Mouse (Mus musculus) MEL (cell line): Measurements from ENCODE around the gene St8sia6. TPM values are rescaled to one million over a fixed set of nuclear protein-coding genes. Genes with fewer than 3 reads are reported as not detected.

Source experiments
- DNase-seq: peaks from one replicate; pipeline ENCODE4 v3.0.0; 2011; ENCODE audit warnings: low read depth, low spot score
- H3K27ac ChIP-seq: 2 replicates; pipeline ENCODE4 v1.5.1; 2012; ENCODE audit warnings: low read depth, mild to moderate bottlenecking, control low read depth, low read length, moderate library complexity; ENCODE audit not compliant: control insufficient read depth
- H3K27me3 ChIP-seq, 2 experiments: fragments of 150-350 bp in 1 of 2; sonication (generic) in 1 of 2; 2 replicates each; pipeline ENCODE4 v1.6.1; 2012; ENCODE audit warnings: low read length in 2 of 2, mild to moderate bottlenecking in 2 of 2, improper control_type of control experiment in 1 of 2, moderate library complexity in 1 of 2; ENCODE audit not compliant: insufficient read depth in 2 of 2, control insufficient read depth in 1 of 2
- H3K36me3 ChIP-seq, 2 experiments: 2 replicates each; pipeline ENCODE4 v1.6.1; 2012 to 2014; ENCODE audit warnings: low read length in 2 of 2, improper control_type of control experiment in 1 of 2, inconsistent platforms in 1 of 2, mild to moderate bottlenecking in 1 of 2; ENCODE audit not compliant: insufficient read depth in 2 of 2, control insufficient read depth in 1 of 2
- H3K4me1 ChIP-seq, 2 experiments: fragments of 150-350 bp in 1 of 2; sonication (generic) in 1 of 2; 2 replicates each; pipeline ENCODE4 v1.6.1; 2012; ENCODE audit warnings: low read length in 2 of 2, improper control_type of control experiment in 1 of 2, mild to moderate bottlenecking in 1 of 2; ENCODE audit not compliant: insufficient read depth in 2 of 2, control insufficient read depth in 1 of 2
- H3K4me3 ChIP-seq, 2 experiments: fragments of 150-350 bp in 1 of 2; sonication (generic) in 1 of 2; 2 replicates each; pipeline ENCODE4 v1.5.1; 2012; ENCODE audit warnings: low read depth in 2 of 2, low read length in 2 of 2, mild to moderate bottlenecking in 2 of 2, moderate library complexity in 2 of 2, control low read depth in 1 of 2, improper control_type of control experiment in 1 of 2; ENCODE audit not compliant: control insufficient read depth in 1 of 2, insufficient read depth in 1 of 2
- H3K79me2 ChIP-seq: 2 replicates; pipeline ENCODE4 v1.6.1; 2012; ENCODE audit warnings: mild to moderate bottlenecking, low read length, moderate library complexity; ENCODE audit not compliant: control insufficient read depth, poor library complexity, insufficient read depth
- H3K9ac ChIP-seq: 2 replicates; pipeline ENCODE4 v1.6.1; 2012; ENCODE audit warnings: low read depth, mild to moderate bottlenecking, control low read depth, low read length, moderate library complexity; ENCODE audit not compliant: control insufficient read depth, poor library complexity, severe bottlenecking
- H3K9me3 ChIP-seq: fragments of 150-350 bp; sonication (generic); replicated peaks from 2 replicates; pipeline ENCODE4 v1.6.1; 2012; ENCODE audit warnings: mild to moderate bottlenecking, low read length, improper control_type of control experiment, moderate library complexity; ENCODE audit not compliant: insufficient read depth
- BHLHE40 ChIP-seq: IDR thresholded peaks from 2 replicates; pipeline ENCODE4 v1.6.1; 2012; ENCODE audit warnings: low read depth, mild to moderate bottlenecking, inconsistent platforms, low read length, improper control_type of control experiment, borderline replicate concordance
- CHD1 ChIP-seq: IDR thresholded peaks from 2 replicates; pipeline ENCODE4 v1.6.1; 2012; ENCODE audit warnings: low read depth, mild to moderate bottlenecking, inconsistent platforms, low read length, improper control_type of control experiment
- CTCF ChIP-seq, 3 experiments: IDR thresholded peaks in 2 of 3; conservative IDR thresholded peaks in 1 of 3; 2 replicates each; pipeline ENCODE4 v1.5.1; 2011 to 2012; ENCODE audit warnings: low read length in 3 of 3, low read depth in 2 of 3, mild to moderate bottlenecking in 2 of 3, improper control_type of control experiment in 1 of 3, inconsistent platforms in 1 of 3, mixed read lengths in 1 of 3, moderate library complexity in 1 of 3; ENCODE audit not compliant: control insufficient read depth in 1 of 3, insufficient read depth in 1 of 3, poor library complexity in 1 of 3, severe bottlenecking in 1 of 3
- ELF1 ChIP-seq: IDR thresholded peaks from 2 replicates; pipeline ENCODE4 v1.6.1; 2014; ENCODE audit warnings: low read depth, mild to moderate bottlenecking, inconsistent platforms, low read length, improper control_type of control experiment, moderate library complexity
- EP300 ChIP-seq, 2 experiments: IDR thresholded peaks; 2 replicates each; pipeline ENCODE4 v1.6.1; 2011; ENCODE audit warnings: improper control_type of control experiment in 2 of 2, low read length in 2 of 2, low read depth in 1 of 2, mild to moderate bottlenecking in 1 of 2
- ETS1 ChIP-seq: IDR thresholded peaks from 2 replicates; pipeline ENCODE4 v1.6.1; 2012; ENCODE audit warnings: low read depth, mild to moderate bottlenecking, inconsistent platforms, low read length, improper control_type of control experiment, moderate library complexity
- GATA1 ChIP-seq: IDR thresholded peaks from 2 replicates; pipeline ENCODE4 v1.6.1; 2011; ENCODE audit warnings: low read depth, low read length, improper control_type of control experiment
- MXI1 ChIP-seq: IDR thresholded peaks from 2 replicates; pipeline ENCODE4 v1.6.1; 2011; ENCODE audit warnings: mild to moderate bottlenecking, low read depth, low read length, improper control_type of control experiment
- MYB ChIP-seq: IDR thresholded peaks from 2 replicates; pipeline ENCODE4 v1.6.1; 2011; ENCODE audit warnings: mild to moderate bottlenecking, low read depth, low read length, improper control_type of control experiment
- MYC ChIP-seq: IDR thresholded peaks from 2 replicates; pipeline ENCODE4 v1.6.1; 2011; ENCODE audit warnings: low read depth, mild to moderate bottlenecking, low read length, improper control_type of control experiment, moderate library complexity
- NELFE ChIP-seq: IDR thresholded peaks from 2 replicates; pipeline ENCODE4 v1.6.1; 2011; ENCODE audit warnings: low read depth, low read length, improper control_type of control experiment
- POLR2A ChIP-seq, 2 experiments: IDR thresholded peaks; 2 replicates each; pipeline ENCODE4 v1.6.1; 2011 to 2012; ENCODE audit warnings: low read length in 2 of 2, mild to moderate bottlenecking in 2 of 2, control low read depth in 1 of 2, improper control_type of control experiment in 1 of 2, low read depth in 1 of 2, moderate library complexity in 1 of 2; ENCODE audit not compliant: control insufficient read depth in 1 of 2, insufficient read depth in 1 of 2, poor library complexity in 1 of 2
- POLR2AphosphoS2 ChIP-seq: IDR thresholded peaks from 2 replicates; pipeline ENCODE4 v1.6.1; 2011; ENCODE audit warnings: low read length, improper control_type of control experiment
- RAD21 ChIP-seq: IDR thresholded peaks from 2 replicates; pipeline ENCODE4 v1.6.1; 2011; ENCODE audit warnings: mild to moderate bottlenecking, low read depth, low read length, improper control_type of control experiment
- RCOR1 ChIP-seq: IDR thresholded peaks from 2 replicates; pipeline ENCODE4 v1.6.1; 2012; ENCODE audit warnings: low read depth, mild to moderate bottlenecking, inconsistent platforms, low read length, improper control_type of control experiment
- SIN3A ChIP-seq: IDR thresholded peaks from 2 replicates; pipeline ENCODE4 v1.6.1; 2012; ENCODE audit warnings: low read length, improper control_type of control experiment, inconsistent platforms
- SMC3 ChIP-seq: IDR thresholded peaks from 2 replicates; pipeline ENCODE4 v1.6.1; 2011; ENCODE audit warnings: low read depth, low read length, improper control_type of control experiment
- TAL1 ChIP-seq: IDR thresholded peaks from 2 replicates; pipeline ENCODE4 v1.6.1; 2012; ENCODE audit warnings: mild to moderate bottlenecking, inconsistent platforms, low read length, moderate library complexity, mixed read lengths
- TBP ChIP-seq: IDR thresholded peaks from 2 replicates; pipeline ENCODE4 v1.8.0; 2011; ENCODE audit warnings: low read depth, low read length, improper control_type of control experiment
- UBTF ChIP-seq: IDR thresholded peaks from 2 replicates; pipeline ENCODE4 v1.6.1; 2012; ENCODE audit warnings: low read depth, mild to moderate bottlenecking, inconsistent platforms, low read length, improper control_type of control experiment, moderate library complexity, borderline replicate concordance; ENCODE audit not compliant: insufficient read depth
- ZC3H11A ChIP-seq: IDR thresholded peaks from 2 replicates; pipeline ENCODE4 v1.6.1; 2012; ENCODE audit warnings: low read depth, mild to moderate bottlenecking, inconsistent platforms, low read length, improper control_type of control experiment
- ZMIZ1 ChIP-seq: IDR thresholded peaks from 2 replicates; pipeline ENCODE4 v1.6.1; 2012; ENCODE audit warnings: low read depth, mild to moderate bottlenecking, inconsistent platforms, low read length, improper control_type of control experiment, moderate library complexity
- ZNF384 ChIP-seq: IDR thresholded peaks from 2 replicates; pipeline ENCODE4 v1.6.1; 2012; ENCODE audit warnings: low read depth, mild to moderate bottlenecking, inconsistent platforms, low read length, improper control_type of control experiment
- polyA plus RNA-seq, 2 experiments: library from polyadenylated mRNA; stranded (reverse) in 1 of 2; unstranded in 1 of 2; fragments of >175 nt in 1 of 2; fragments of >200 nt in 1 of 2; gene quantifications; 2 replicates each; pipeline versions ENCODE4 v1.2.1 to v1.2.4; 2012; ENCODE audit warnings: low replicate concordance in 2 of 2, low read depth in 1 of 2; ENCODE audit not compliant: insufficient read length in 2 of 2, insufficient read depth in 1 of 2, missing spikeins in 1 of 2
- total RNA-seq: library from RNA; depleted of rRNA; stranded (reverse); fragments of 300-350 nt; gene quantifications from 2 replicates; pipeline ENCODE4 v1.2.3, GENCODE M21; 2012

St8sia6 gene
- total and polyA plus RNA-seq, 3 experiments, result not detected

- Histone ChIP-seq H3K79me2 (no peaks in the 10 kb centered on the region), H3K36me3 (no peaks in the 10 kb centered on the region), H3K27me3 (peaks cover 0 to 1% of the 10 kb centered on the region in 2 experiments; a peak in 2 of 4 replicates), H3K27ac (no peak overlapping the region), H3K4me1 (no peaks in the 10 kb centered on the region), H3K4me3 (no peak overlapping the region), H3K9me3 (no peaks in the 10 kb centered on the region), H3K9ac (no peak overlapping the region)
- TF ChIP-seq ZNF384 (no peak), CHD1 (no peak), CTCF (IDR thresholded peaks at IDR 0.05 in 2 of 3, conservative IDR thresholded peaks at IDR 0.05 in 1 of 3; ENCODE audit: control insufficient read depth in 1 of 3, insufficient read depth in 1 of 3, low read depth in 2 of 3, low read length in 3 of 3, poor library complexity in 1 of 3, severe bottlenecking in 1 of 3) (no peak), GATA1 (no peak), ELF1 (no peak), MXI1 (no peak), EP300 (IDR thresholded peaks at IDR 0.05; ENCODE audit: low read depth in 1 of 2, low read length in 2 of 2) (no peak), TBP (no peak), POLR2A (IDR thresholded peaks at IDR 0.05; ENCODE audit: control insufficient read depth in 1 of 2, insufficient read depth in 1 of 2, low read depth in 1 of 2, low read length in 2 of 2, poor library complexity in 1 of 2) (no peak), ETS1 (no peak)
- DNase-seq, result no peak
Observed at GRCm38 (mm10) chr2:13808008-13808407, 14.1 kb upstream of the St8sia6 start.

GRCm38 (mm10) chr2:13806120-13806519, 12.3 kb upstream of the St8sia6 start:
- H3K27me3 ChIP-seq, result peaks cover 1 to 2% of the 10 kb centered on the region in 2 experiments; a peak in 2 of 4 replicates
- no peaks in the 10 kb centered on the region for H3K79me2 ChIP-seq
- no peak overlapping the region for H3K4me3 ChIP-seq
- DNase-seq, result peak; percentile 68
- no peak overlapping the region for H3K27ac ChIP-seq
- peak; percentile 21 to 62 (median 41); a peak in 4 of 6 replicates for TF ChIP-seq CTCF (IDR thresholded peaks at IDR 0.05 in 2 of 3, conservative IDR thresholded peaks at IDR 0.05 in 1 of 3; ENCODE audit: control insufficient read depth in 1 of 3, insufficient read depth in 1 of 3, low read depth in 2 of 3, low read length in 3 of 3, poor library complexity in 1 of 3, severe bottlenecking in 1 of 3)
- peak; percentile 70 for TF ChIP-seq RAD21
- TF ChIP-seq MYB, result no peak
- TF ChIP-seq SMC3, result peak; percentile 67
- TF ChIP-seq UBTF, result no peak
- peak; percentile 71 for TF ChIP-seq ZC3H11A
- H3K36me3 ChIP-seq, result no peaks in the 10 kb centered on the region
- H3K4me1 ChIP-seq, result no peaks in the 10 kb centered on the region
- no peak overlapping the region for H3K9ac ChIP-seq
- H3K9me3 ChIP-seq, result no peaks in the 10 kb centered on the region

- Histone ChIP-seq H3K79me2 (no peaks in the 10 kb centered on the region), H3K9me3 (no peaks in the 10 kb centered on the region)
- no peak for TF ChIP-seq ZMIZ1
- TF ChIP-seq POLR2A (IDR thresholded peaks at IDR 0.05; ENCODE audit: control insufficient read depth in 1 of 2, insufficient read depth in 1 of 2, low read depth in 1 of 2, low read length in 2 of 2, poor library complexity in 1 of 2), result no peak
- TF ChIP-seq CHD1, result no peak
- TF ChIP-seq NELFE, result no peak
- no peak for TF ChIP-seq POLR2AphosphoS2
- no peak for TF ChIP-seq SIN3A
- TF ChIP-seq TAL1, result no peak
- no peak for TF ChIP-seq MYB
- no peak for TF ChIP-seq MXI1
- no peak for TF ChIP-seq RCOR1
- no peak for TF ChIP-seq MYC
- TF ChIP-seq ZNF384, result no peak
- TF ChIP-seq BHLHE40, result no peak
- TF ChIP-seq, all 39 proteins: peak for 0
- Histone ChIP-seq H3K27me3 (peaks cover 5 to 6% of the 10 kb centered on the region in 2 experiments; a peak in 3 of 4 replicates), H3K27ac (no peak overlapping the region), H3K36me3 (no peaks in the 10 kb centered on the region), H3K4me1 (no peaks in the 10 kb centered on the region), H3K4me3 (no peak overlapping the region), H3K9ac (no peak overlapping the region)
- no peak for DNase-seq
Observed at GRCm38 (mm10) chr2:13800639-13801038, 6.8 kb upstream of the St8sia6 start.
